Mouse (Mus musculus) heart, postnatal 0 days (tissue): Measurements from ENCODE around the gene Ppip5k1. TPM values are rescaled to one million over a fixed set of nuclear protein-coding genes. Genes with fewer than 3 reads are reported as not detected.

Experiments used
- ATAC-seq: fragments of 200-750 bp; cut with Nextera tagmentation; 2 replicates; pipeline ENCODE4 v1.8.0; 2017; ENCODE audit warnings: low read depth, moderate number of reproducible peaks, moderate library complexity; ENCODE audit not compliant: insufficient read depth
- DNase-seq: peaks from one replicate; pipeline ENCODE4 v3.0.0-alpha.2; 2016; ENCODE audit warnings: low spot score
- H3K27ac ChIP-seq: fragments of 300-500 bp; sonication (generic); 2 replicates; pipeline ENCODE4 v1.5.1; 2014; ENCODE audit warnings: low read depth, mild to moderate bottlenecking
- H3K27me3 ChIP-seq: fragments of 300-500 bp; sonication (generic); 2 replicates; pipeline ENCODE4 v1.6.1; 2014; ENCODE audit warnings: low read length, mixed read lengths; ENCODE audit not compliant: control insufficient read depth, insufficient read depth
- H3K36me3 ChIP-seq: fragments of 300-500 bp; sonication (generic); replicated peaks from 2 replicates; pipeline ENCODE4 v1.6.1; 2014; ENCODE audit warnings: low read length, mixed read lengths; ENCODE audit not compliant: control insufficient read depth, insufficient read depth
- H3K4me1 ChIP-seq: fragments of 300-500 bp; sonication (generic); 2 replicates; pipeline ENCODE4 v1.6.1; 2014; ENCODE audit warnings: antibody characterized with exemption; ENCODE audit not compliant: control insufficient read depth, insufficient read depth
- H3K4me2 ChIP-seq: fragments of 300-500 bp; sonication (generic); 2 replicates; pipeline ENCODE4 v1.6.1; 2014; ENCODE audit warnings: low read depth, mild to moderate bottlenecking, low read length, moderate library complexity
- H3K4me3 ChIP-seq: fragments of 300-500 bp; sonication (generic); 2 replicates; pipeline ENCODE4 v1.5.1; 2014; ENCODE audit warnings: low read depth, low read length
- H3K9ac ChIP-seq: fragments of 300-500 bp; sonication (generic); replicated peaks from 2 replicates; pipeline ENCODE4 v1.6.1; 2014; ENCODE audit warnings: low read depth, low read length, mixed read lengths
- H3K9me3 ChIP-seq: fragments of 300-500 bp; sonication (generic); replicated peaks from 2 replicates; pipeline ENCODE4 v1.6.1; 2016; ENCODE audit warnings: low read length; ENCODE audit not compliant: control insufficient read depth
- CTCF ChIP-seq: IDR thresholded peaks from 2 replicates; pipeline ENCODE4 v1.5.1; 2016; ENCODE audit warnings: antibody characterized with exemption, control low read depth, low read depth
- EP300 ChIP-seq: IDR thresholded peaks from 2 replicates; pipeline ENCODE4 v1.6.1; 2016; ENCODE audit warnings: antibody characterized with exemption, low read depth
- WGBS: fragments of 180-500 bp; shearing (Covaris S2); extraction: QIAGEN DNeasy Blood & Tissue Kit; methylation state at CpG from one replicate; pipeline ENCODE4 v1.1.7; 2014; 5-methylcytosine and 5-hydroxymethylcytosine counted together
- polyA plus RNA-seq: library from polyadenylated mRNA; unstranded; fragments of >200 nt; fragmentation: Nextera tagmentation; extraction: Ambion mirVana; gene quantifications from 2 replicates; pipeline ENCODE4 v1.2.1, GENCODE M21; 2015
- total RNA-seq: library from RNA; depleted of rRNA; stranded (reverse); fragments of >200 nt; gene quantifications from 2 replicates; pipeline ENCODE4 v1.2.3, GENCODE M21; 2014; ENCODE audit warnings: low replicate concordance

Gene Ppip5k1
- total and polyA plus RNA-seq, 2 experiments from 2014 or later: 5.2 to 9.0 TPM

DNA sequence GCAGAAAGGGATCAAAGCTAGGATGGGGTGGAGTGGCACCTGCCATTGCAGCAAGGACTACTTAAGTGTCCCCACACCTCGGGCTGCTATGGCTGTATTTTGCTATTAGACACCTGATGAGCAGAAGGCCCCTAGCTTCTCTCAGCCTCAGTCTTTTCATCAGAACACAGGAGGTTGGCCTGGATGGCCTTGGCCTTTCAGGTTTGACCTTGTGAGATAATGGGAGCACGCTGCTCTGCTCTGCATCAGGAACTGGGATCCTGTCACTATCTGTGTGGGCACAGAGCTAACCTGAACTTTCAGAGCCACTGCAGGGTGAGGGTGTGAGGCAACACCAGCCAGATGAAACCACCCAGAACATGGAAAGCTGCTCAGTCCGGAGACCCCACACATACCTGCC lies 17.1 kb upstream of the Ppip5k1 start:
- Histone ChIP-seq H3K9ac (no peak overlapping the region), H3K27me3 (0 out of 2 replicates have a peak, but pooled peaks cover 4% of the 10 kb centered on the region), H3K4me1 (no peaks in the 10 kb centered on the region), H3K9me3 (no peaks in the 10 kb centered on the region), H3K36me3 (no peaks in the 10 kb centered on the region), H3K4me2 (no peak overlapping the region), H3K4me3 (no peak overlapping the region), H3K27ac (no peak overlapping the region)
- ATAC-seq (no peak), DNase-seq (no peak)
- TF ChIP-seq EP300 (no peak), CTCF (no peak)
- 39% methylated on average over 3 of the region's 3 CpGs for WGBS

DNA sequence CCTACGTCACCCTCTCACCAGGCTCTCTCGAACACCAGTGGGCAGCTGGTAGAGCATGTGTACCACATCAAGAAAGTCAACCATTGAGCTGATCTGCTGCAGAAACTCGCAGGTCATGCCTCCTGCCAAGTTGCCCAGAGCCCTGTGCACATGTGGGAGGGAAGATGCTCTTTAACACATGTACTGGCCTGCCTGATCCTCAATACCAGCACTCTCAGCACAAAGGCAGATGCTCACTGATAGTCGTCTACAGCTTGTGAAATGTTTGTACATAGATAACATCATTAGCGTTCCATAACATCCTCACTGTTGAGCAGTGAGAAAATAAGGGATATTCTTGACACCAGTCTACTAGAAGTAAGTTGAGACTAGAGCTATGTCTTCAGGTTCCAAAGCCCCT lies 15.7 kb upstream of the Ppip5k1 start:
- no peaks in the 10 kb centered on the region for H3K36me3 ChIP-seq
- H3K4me1 ChIP-seq: no peaks in the 10 kb centered on the region
- no peaks in the 10 kb centered on the region for H3K27me3 ChIP-seq
- no peak overlapping the region for H3K4me2 ChIP-seq
- 76% methylated on average over 5 of the region's 5 CpGs for WGBS
- ATAC-seq (no peak), DNase-seq (no peak)
- no peak overlapping the region for H3K4me3 ChIP-seq
- no peak overlapping the region for H3K9ac ChIP-seq
- no peak overlapping the region for H3K27ac ChIP-seq
- no peak for TF ChIP-seq CTCF
- no peak for TF ChIP-seq EP300
- no peaks in the 10 kb centered on the region for H3K9me3 ChIP-seq

DNA sequence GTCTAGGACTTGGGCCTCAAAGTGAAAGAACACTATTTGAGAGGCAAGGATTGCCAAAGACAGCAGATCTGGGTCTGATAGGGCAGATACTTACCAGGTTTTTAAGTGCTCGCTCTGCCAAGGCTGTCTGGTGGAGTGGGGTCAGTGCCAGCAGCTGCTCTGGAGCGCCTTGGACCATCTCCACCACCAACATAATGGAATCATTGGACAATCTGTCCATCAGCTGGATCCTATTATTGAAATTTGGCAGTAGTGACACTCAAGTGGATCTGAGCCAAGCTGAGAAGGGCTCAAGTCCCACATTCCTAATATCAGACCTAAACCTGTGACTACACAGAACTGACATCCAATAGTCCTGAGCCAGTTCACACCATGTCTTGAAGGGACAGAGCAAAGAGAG lies 13.6 kb upstream of the Ppip5k1 start:
- no peaks in the 10 kb centered on the region for H3K4me1 ChIP-seq
- no peaks in the 10 kb centered on the region for H3K9me3 ChIP-seq
- 76% methylated on average over 2 of the region's 2 CpGs for WGBS
- no peaks in the 10 kb centered on the region for H3K27me3 ChIP-seq
- H3K9ac ChIP-seq: no peak overlapping the region
- no peak overlapping the region for H3K27ac ChIP-seq
- no peak overlapping the region for H3K4me2 ChIP-seq
- ATAC-seq (no peak), DNase-seq (no peak)
- H3K36me3 ChIP-seq: no peaks in the 10 kb centered on the region
- TF ChIP-seq CTCF: no peak
- TF ChIP-seq EP300: no peak
- no peak overlapping the region for H3K4me3 ChIP-seq

DNA sequence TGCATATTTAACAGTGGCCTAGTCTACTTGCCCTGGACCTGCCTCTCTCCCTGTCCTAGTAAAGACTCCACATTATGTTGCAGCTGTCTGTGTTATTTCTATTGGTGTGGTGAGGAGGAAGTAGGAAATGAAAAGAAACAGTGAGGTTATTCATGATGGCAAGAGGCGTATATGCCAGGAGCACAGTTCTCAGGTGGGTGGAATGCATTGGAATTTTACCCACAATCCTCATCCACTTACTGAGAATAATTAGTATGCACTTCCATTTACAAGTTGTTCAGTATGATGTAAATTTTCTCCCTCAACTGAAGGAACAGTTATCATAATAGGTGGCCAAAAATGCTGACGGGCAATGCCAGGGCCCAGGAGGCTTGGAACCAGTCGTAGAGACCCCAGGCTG lies 8.5 kb upstream of the Ppip5k1 start:
- TF ChIP-seq CTCF (no peak), EP300 (no peak)

DNA sequence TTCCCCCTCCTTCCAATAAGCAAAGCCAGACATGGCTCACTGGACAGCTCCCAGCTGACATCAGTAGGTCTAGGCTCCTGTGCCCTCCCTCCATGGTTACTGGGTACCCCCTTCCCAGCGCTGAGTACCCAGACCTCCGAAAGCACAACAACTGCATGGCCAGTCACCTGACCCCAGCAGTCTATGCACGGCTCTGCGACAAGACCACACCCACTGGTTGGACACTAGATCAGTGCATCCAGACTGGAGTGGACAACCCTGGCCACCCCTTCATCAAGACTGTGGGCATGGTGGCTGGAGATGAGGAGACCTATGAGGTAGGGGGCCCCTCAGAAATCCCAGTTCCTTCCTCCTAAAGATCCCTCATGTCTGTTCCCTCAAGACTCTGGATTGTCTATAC lies 4.3 kb upstream of the Ppip5k1 start:
- ATAC-seq (no peak), DNase-seq (no peak)
- TF ChIP-seq EP300 (no peak), CTCF (no peak)
- WGBS: 60% methylated on average over 4 of the region's 4 CpGs
- Histone ChIP-seq H3K9ac (no peak overlapping the region), H3K4me1 (no peaks in the 10 kb centered on the region), H3K36me3 (no peaks in the 10 kb centered on the region), H3K4me2 (no peak overlapping the region), H3K27ac (no peak overlapping the region), H3K4me3 (no peak overlapping the region), H3K9me3 (no peaks in the 10 kb centered on the region), H3K27me3 (peaks cover 36% of the 10 kb centered on the region)

More for the DNA sequence above, 8.5 kb upstream of the Ppip5k1 start:
- Histone ChIP-seq H3K4me2 (no peak overlapping the region), H3K27ac (no peak overlapping the region), H3K36me3 (no peaks in the 10 kb centered on the region), H3K4me1 (no peaks in the 10 kb centered on the region), H3K9me3 (no peaks in the 10 kb centered on the region), H3K27me3 (peaks cover 13% of the 10 kb centered on the region), H3K4me3 (no peak overlapping the region), H3K9ac (no peak overlapping the region)
- WGBS: 67% methylated on average over 3 of the region's 3 CpGs
- DNase-seq (no peak), ATAC-seq (no peak)

DNA sequence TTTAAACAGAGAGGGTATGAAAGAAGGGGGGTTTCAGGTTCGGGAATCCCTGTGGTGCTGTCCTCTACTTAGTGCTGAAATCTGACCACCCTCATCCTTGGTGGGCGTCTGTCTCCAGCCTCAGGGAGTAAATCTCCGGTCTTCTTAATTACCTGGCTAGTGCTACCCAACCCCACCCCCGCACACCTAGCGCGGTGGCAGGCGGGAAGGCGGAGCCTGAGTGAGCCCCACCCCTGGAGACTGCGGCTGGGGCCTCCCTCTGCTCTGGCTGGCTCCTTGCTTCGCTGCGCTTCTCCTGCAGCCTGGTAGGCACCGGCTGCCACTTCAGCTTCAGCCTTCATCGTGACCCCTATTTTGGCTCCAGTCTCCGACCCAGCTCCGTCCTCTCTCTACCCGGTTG lies 3.2 kb upstream of the Ppip5k1 start:
- peaks cover 36% of the 10 kb centered on the region for H3K27me3 ChIP-seq
- DNase-seq (no peak), ATAC-seq (no peak)
- 2% methylated on average over 16 of the region's 16 CpGs for WGBS
- TF ChIP-seq CTCF: no peak
- TF ChIP-seq EP300: no peak
- no peaks in the 10 kb centered on the region for H3K36me3 ChIP-seq
- no peak overlapping the region for H3K4me3 ChIP-seq
- H3K9me3 ChIP-seq: no peaks in the 10 kb centered on the region
- H3K27ac ChIP-seq: no peak overlapping the region
- H3K4me2 ChIP-seq: no peak overlapping the region
- peaks cover 9% of the 10 kb centered on the region for H3K4me1 ChIP-seq
- no peak overlapping the region for H3K9ac ChIP-seq
